In the genomic region with DNA sequence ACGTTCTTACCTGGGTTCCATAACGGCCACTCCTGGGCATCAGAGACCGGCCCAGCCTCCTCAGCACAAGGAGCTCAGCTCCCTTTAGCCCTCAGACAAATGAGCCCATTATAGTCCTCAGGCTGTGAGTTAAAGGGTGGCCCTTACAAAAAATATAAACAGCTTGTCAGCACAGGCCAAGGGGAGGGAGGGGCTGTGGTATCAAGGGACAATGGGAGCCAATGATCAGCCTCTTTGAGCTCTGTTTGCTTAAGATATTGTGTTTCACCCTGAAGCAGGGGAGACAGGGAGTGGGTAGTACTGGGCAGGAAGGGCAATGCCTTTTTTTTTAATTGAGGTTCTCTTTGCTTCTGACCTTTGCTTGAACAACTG, we compare ENCODE assay signal across 8 mouse cellular contexts. TPM values are rescaled to one million over a fixed set of nuclear protein-coding genes. Genes with fewer than 3 reads are reported as not detected.
DNase-seq lines count a peak whose midpoint lies in the region; ATAC-seq lines count a peak whose summit lies in the region.

No protein-coding gene starts in this region.

- peak overlapping the region; percentile 27; the same call in 1 of the 2 replicates for H3K9ac ChIP-seq in lung, embryonic 16.5 days (ENCODE audit: low read length)

- H3K4me2 ChIP-seq in lung, embryonic 16.5 days (ENCODE audit: low read depth, low read length) = peak overlapping the region; percentile 44

- WGBS in hindbrain, embryonic 10.5 days = 4% methylated on average over 3 of the region's 3 CpGs
- WGBS in lung, embryonic 16.5 days = 1% methylated on average over 3 of the region's 3 CpGs

- DNase-seq in retina, postnatal 1 day = peak; percentile 58
- DNase-seq in retina, embryonic 14.5 days (ENCODE audit: low spot score) = no peak
- no peak for DNase-seq in hindbrain, embryonic 10.5 days (ENCODE audit: low spot score)
- no peak for DNase-seq in ovary, postnatal 14 days (ENCODE audit: low spot score)
- DNase-seq in cerebellum, adult 18-20 months = no peak
- DNase-seq in gastrocnemius, postnatal 4 days (ENCODE audit: low spot score in 2 of 2) = no peak
- no peak for DNase-seq in urinary bladder, adult 18-20 months (ENCODE audit: low spot score in 2 of 2)

- peak overlapping the region; percentile 80 for H3K27ac ChIP-seq in hindbrain, embryonic 10.5 days
- no peak overlapping the region for H3K27ac ChIP-seq in lung, embryonic 16.5 days (ENCODE audit: low read length)

- peaks cover 65% of the 10 kb centered on the region for H3K4me1 ChIP-seq in hindbrain, embryonic 10.5 days (replicated peaks)
- H3K4me1 ChIP-seq in lung, embryonic 16.5 days (replicated peaks; ENCODE audit: control insufficient read depth, insufficient read depth, low read length) = peaks cover 15% of the 10 kb centered on the region

- no peaks in the 10 kb centered on the region for H3K9me3 ChIP-seq in hindbrain, embryonic 10.5 days
- H3K9me3 ChIP-seq in lung, embryonic 16.5 days (ENCODE audit: control insufficient read depth, low read length) = no peaks in the 10 kb centered on the region

- H3K27me3 ChIP-seq in hindbrain, embryonic 10.5 days (ENCODE audit: insufficient read depth, poor library complexity, severe bottlenecking) = peaks cover 15% of the 10 kb centered on the region
- peaks cover 4% of the 10 kb centered on the region; the same call in 1 of the 2 replicates for H3K27me3 ChIP-seq in lung, embryonic 16.5 days (ENCODE audit: control insufficient read depth, insufficient read depth, low read depth, low read length)

- H3K4me3 ChIP-seq in hindbrain, embryonic 10.5 days = peak overlapping the region; percentile 40
- H3K4me3 ChIP-seq in lung, embryonic 16.5 days (ENCODE audit: low read length) = no peak overlapping the region; the same call in 1 of the 2 replicates

- H3K36me3 ChIP-seq in hindbrain, embryonic 10.5 days = 0 out of 2 replicates have a peak, but pooled peaks cover 5% of the 10 kb centered on the region
- no peaks in the 10 kb centered on the region for H3K36me3 ChIP-seq in lung, embryonic 16.5 days (ENCODE audit: control insufficient read depth, insufficient read depth, low read length)

- ATAC-seq in lung, embryonic 16.5 days (ENCODE audit: low read depth) = peak; percentile 80

RNA-seq across cellular contexts. Expression of gene Trim2, which starts 36.1 kb away (rescaled TPM):
- polyA plus RNA-seq in hindbrain, embryonic 10.5 days (2016; fragmentation: Nextera tagmentation; extraction: Ambion mirVana) = 65.9 and 87.0 TPM in 2 replicates
- polyA plus RNA-seq in lung, embryonic 16.5 days (2015; fragmentation: Nextera tagmentation; extraction: Ambion mirVana) = 31.9 and 36.2 TPM in 2 replicates
- 10 to 100 TPM; 14.7 to 15.8 TPM for total RNA-seq in gastrocnemius, postnatal 4 days (2021)
